Mouse (Mus musculus) c-Kit-positive CD71-positive TER-119-positive erythroid progenitor cells, embryonic 14.5 days (primary cell): ENCODE measurements around the gene Lmna.

Experiments
- DNase-seq: peaks from one replicate; pipeline ENCODE4 v3.0.0-alpha.2; 2013; ENCODE audit warnings: low spot score

The Lmna gene

GRCm38 (mm10) chr3:88509692-88510420 is at the start of gene Lmna:
Lmna (minus strand) TSS chr3:88509956.
- DNase-seq, result peak; percentile 83

- DNase-seq, result no peak
These were observed 46.9 kb upstream of the Lmna start for GRCm38 (mm10) chr3:88556616-88557015.

GRCm38 (mm10) chr3:88555731-88556130 is 46.0 kb upstream of the Lmna start:
- DNase-seq, result no peak

- DNase-seq, result no peak
These were observed 45.4 kb upstream of the Lmna start for GRCm38 (mm10) chr3:88555069-88555605.

- peak; percentile 63 for DNase-seq
These were observed 44.3 kb upstream of the Lmna start for GRCm38 (mm10) chr3:88553880-88554586.

GRCm38 (mm10) chr3:88553525-88553879 is 43.7 kb upstream of the Lmna start, which contains the start of gene Ubqln4:
Ubqln4 (plus strand) TSS chr3:88553758.
- DNase-seq, result peak; percentile 83

GRCm38 (mm10) chr3:88552676-88553524 is 43.1 kb upstream of the Lmna start, which contains the start of gene Lamtor2:
Lamtor2 (minus strand) TSS chr3:88553074.
- peak; percentile 97 for DNase-seq

GRCm38 (mm10) chr3:88552082-88552645 is 42.4 kb upstream of the Lmna start:
- no peak for DNase-seq

- no peak for DNase-seq
These were observed 41.8 kb upstream of the Lmna start for GRCm38 (mm10) chr3:88551586-88551985.

- DNase-seq, result no peak
These were observed 38.6 kb upstream of the Lmna start, which contains the start of gene Rab25 for GRCm38 (mm10) chr3:88548180-88548917. Rab25 (minus strand) TSS chr3:88548300.

- no peak for DNase-seq
These were observed 37.1 kb upstream of the Lmna start for GRCm38 (mm10) chr3:88546674-88547418.

- DNase-seq, result no peak
These were observed 35.3 kb upstream of the Lmna start for GRCm38 (mm10) chr3:88544955-88545591.

- DNase-seq, result no peak
These were observed 34.8 kb upstream of the Lmna start for GRCm38 (mm10) chr3:88544514-88544913.

GRCm38 (mm10) chr3:88543651-88544410 is 34.1 kb upstream of the Lmna start:
- no peak for DNase-seq

GRCm38 (mm10) chr3:88543174-88543573 is 33.4 kb upstream of the Lmna start:
- DNase-seq, result no peak

- no peak for DNase-seq
These were observed 32.7 kb upstream of the Lmna start for GRCm38 (mm10) chr3:88542486-88542885.

- no peak for DNase-seq
These were observed 32.1 kb upstream of the Lmna start for GRCm38 (mm10) chr3:88541622-88542401.

GRCm38 (mm10) chr3:88540085-88540484 is 30.3 kb upstream of the Lmna start:
- no peak for DNase-seq
